Mouse (Mus musculus) forebrain, embryonic 16.5 days (tissue): ENCODE measurements around the gene Shank3. TPM values are rescaled to one million over a fixed set of nuclear protein-coding genes. Genes with fewer than 3 reads are reported as not detected.

Experiments used
- ATAC-seq: fragments of 200-750 bp; cut with Nextera tagmentation; 2 replicates; pipeline ENCODE4 v1.8.0; 2017; ENCODE audit warnings: mild to moderate bottlenecking, moderate library complexity
- H3K27ac ChIP-seq: fragments of 300-500 bp; sonication (generic); 2 replicates; pipeline ENCODE4 v1.5.1; 2014; ENCODE audit warnings: low read length, control low read depth
- H3K27me3 ChIP-seq: fragments of 300-500 bp; sonication (generic); replicated peaks from 2 replicates; pipeline ENCODE4 v1.6.1; 2014; ENCODE audit warnings: low read length; ENCODE audit not compliant: control insufficient read depth, insufficient read depth
- H3K36me3 ChIP-seq: fragments of 300-500 bp; sonication (generic); 2 replicates; pipeline ENCODE4 v1.6.1; 2014; ENCODE audit not compliant: control insufficient read depth, insufficient read depth
- H3K4me1 ChIP-seq: fragments of 300-500 bp; sonication (generic); replicated peaks from 2 replicates; pipeline ENCODE4 v1.6.1; 2014; ENCODE audit warnings: low read length; ENCODE audit not compliant: control insufficient read depth, insufficient read depth
- H3K4me2 ChIP-seq: fragments of 300-500 bp; sonication (generic); 2 replicates; pipeline ENCODE4 v1.6.1; 2014; ENCODE audit warnings: mild to moderate bottlenecking, low read length, control low read depth
- H3K4me3 ChIP-seq: fragments of 300-500 bp; sonication (generic); replicated peaks from 2 replicates; pipeline ENCODE4 v1.5.1; 2014; ENCODE audit warnings: mild to moderate bottlenecking, low read length, control low read depth
- H3K9ac ChIP-seq: fragments of 300-500 bp; sonication (generic); replicated peaks from 2 replicates; pipeline ENCODE4 v1.6.1; 2014; ENCODE audit warnings: low read depth, low read length, control low read depth
- H3K9me3 ChIP-seq: fragments of 300-500 bp; sonication (generic); 2 replicates; pipeline ENCODE4 v1.6.1; 2016; ENCODE audit warnings: low read length; ENCODE audit not compliant: control insufficient read depth
- WGBS: fragments of 180-500 bp; shearing (Covaris S2); extraction: QIAGEN DNeasy Blood & Tissue Kit; methylation state at CpG from one replicate; pipeline ENCODE4 v1.1.7; 2014; 5-methylcytosine and 5-hydroxymethylcytosine counted together
- polyA plus RNA-seq: library from polyadenylated mRNA; unstranded; fragments of >200 nt; fragmentation: Nextera tagmentation; extraction: Ambion mirVana; gene quantifications from 2 replicates; pipeline ENCODE4 v1.2.1, GENCODE M21; 2015

Shank3 gene
- polyA plus RNA-seq, 1 experiment from 2014 or later, result 14.1 TPM

DNA sequence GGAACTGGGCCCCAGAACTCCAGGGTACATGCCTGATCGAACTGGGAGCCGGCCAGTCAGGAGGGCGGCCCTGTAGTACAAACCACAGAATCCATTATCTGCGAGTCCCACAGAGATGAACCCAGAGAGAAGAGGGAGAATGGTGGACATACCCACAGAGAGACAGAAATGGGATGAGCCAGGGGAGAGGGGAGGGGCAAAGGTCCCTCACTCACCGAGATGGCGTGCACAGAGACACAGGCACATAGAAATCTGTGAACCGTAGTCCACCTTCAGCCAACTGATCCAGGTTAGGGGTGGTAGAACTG, 24.2 kb upstream of the Shank3 start:
- Histone ChIP-seq H3K27ac (no peak overlapping the region), H3K9ac (peak overlapping the region; percentile 66), H3K4me1 (peaks cover 15% of the 10 kb centered on the region), H3K27me3 (no peaks in the 10 kb centered on the region), H3K4me2 (peak overlapping the region; percentile 80), H3K36me3 (no peaks in the 10 kb centered on the region), H3K9me3 (no peaks in the 10 kb centered on the region), H3K4me3 (peak overlapping the region; percentile 56)
- WGBS, result 90% methylated on average over 7 of the region's 7 CpGs
- no peak for ATAC-seq

DNA sequence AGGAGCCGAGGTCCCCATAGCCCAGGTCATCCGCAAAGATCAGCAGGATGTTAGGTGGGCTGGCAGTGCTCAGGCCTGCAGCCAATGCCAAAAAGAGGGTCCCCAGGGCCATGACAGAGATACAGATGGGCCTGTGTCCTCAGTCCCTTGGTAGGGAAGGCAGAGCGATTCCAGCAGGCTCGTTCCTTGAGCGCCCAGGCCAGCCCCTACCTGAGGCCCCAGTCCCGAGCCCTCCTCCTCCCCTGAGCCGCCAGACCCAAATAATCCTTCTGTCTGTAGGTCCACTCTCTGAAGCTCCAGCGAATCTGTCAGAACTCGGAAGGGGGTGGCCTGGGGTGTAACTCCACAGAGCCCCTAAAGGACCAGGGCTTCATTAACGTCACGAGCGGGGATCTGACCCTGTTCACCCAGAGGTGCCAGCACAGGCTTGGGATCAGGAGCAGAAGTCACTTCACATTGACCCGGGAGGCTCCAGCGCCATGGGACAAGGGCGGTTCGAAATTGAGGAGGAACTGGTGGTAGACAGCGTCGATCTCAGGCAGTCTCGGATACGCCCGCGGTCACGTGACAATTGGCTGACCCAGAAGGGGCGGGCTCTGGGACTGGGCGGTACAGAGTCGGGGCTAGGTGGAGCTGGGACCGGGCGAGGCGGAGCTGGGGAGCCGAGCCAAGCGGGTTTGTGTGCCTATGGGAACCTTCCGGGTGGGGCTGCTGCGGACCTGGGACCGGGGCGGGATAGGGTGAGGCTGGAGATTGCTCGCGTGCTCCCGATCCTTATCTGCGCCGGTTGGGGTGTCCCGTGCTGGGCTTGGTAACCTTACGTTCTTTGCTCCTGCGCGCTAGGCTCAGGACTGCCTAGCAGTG, 23.6 kb upstream of the Shank3 start:
- peak overlapping the region; percentile 65 for H3K27ac ChIP-seq
- 7% methylated on average over 44 of the region's 44 CpGs for WGBS
- H3K4me3 ChIP-seq, result peak overlapping the region; percentile 56
- H3K9me3 ChIP-seq, result no peaks in the 10 kb centered on the region
- peak overlapping the region; percentile 80 for H3K4me2 ChIP-seq
- no peaks in the 10 kb centered on the region for H3K36me3 ChIP-seq
- peaks cover 15% of the 10 kb centered on the region for H3K4me1 ChIP-seq
- H3K27me3 ChIP-seq, result no peaks in the 10 kb centered on the region
- peak; percentile 97 for ATAC-seq
- H3K9ac ChIP-seq, result peak overlapping the region; percentile 66

DNA sequence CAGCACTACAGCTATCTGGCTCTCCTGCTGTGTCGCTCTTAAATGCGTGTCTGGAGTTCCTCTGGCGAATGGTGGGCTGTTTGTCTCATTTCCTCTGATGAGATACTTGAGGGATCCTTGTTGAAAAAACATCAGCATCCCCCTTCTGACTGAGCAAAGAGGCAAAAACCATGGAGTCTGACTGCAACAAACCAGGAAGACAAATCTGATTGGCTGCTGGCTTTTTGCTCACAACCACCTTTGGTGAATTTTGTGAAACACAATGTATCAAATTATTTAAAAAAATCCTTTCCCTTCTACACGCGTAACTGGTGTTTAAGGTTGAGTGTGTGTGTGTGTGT, 23.0 kb upstream of the Shank3 start:
- peak overlapping the region; percentile 56 for H3K4me3 ChIP-seq
- H3K27me3 ChIP-seq, result no peaks in the 10 kb centered on the region
- H3K36me3 ChIP-seq, result no peaks in the 10 kb centered on the region
- H3K9ac ChIP-seq, result peak overlapping the region; percentile 66
- H3K9me3 ChIP-seq, result no peaks in the 10 kb centered on the region
- WGBS, result 4% methylated on average over 5 of the region's 5 CpGs
- peaks cover 15% of the 10 kb centered on the region for H3K4me1 ChIP-seq
- no peak for ATAC-seq
- peak overlapping the region; percentile 80 for H3K4me2 ChIP-seq
- peak overlapping the region; percentile 65 for H3K27ac ChIP-seq

DNA sequence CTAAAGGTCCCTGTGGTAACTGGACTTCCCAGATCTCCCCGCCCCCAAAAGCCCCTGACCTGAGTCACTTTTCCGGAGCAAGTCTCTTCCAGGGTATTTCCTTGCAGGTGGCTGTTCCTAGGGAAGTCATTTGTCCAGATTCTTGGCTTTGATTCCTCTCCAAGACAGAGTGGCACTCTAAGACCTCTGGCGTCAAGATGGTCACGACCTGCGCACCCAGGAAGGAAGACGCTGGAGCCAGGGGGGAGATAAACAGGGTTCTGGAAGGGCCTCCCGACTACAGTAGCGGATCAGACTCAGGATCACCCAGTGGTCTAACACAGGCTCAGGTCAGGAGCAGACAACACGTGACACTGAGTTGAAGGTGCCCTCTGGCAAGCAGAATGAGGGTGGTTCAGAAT, 22.3 kb upstream of the Shank3 start, which contains the start of gene Arsa:
Gene Arsa, minus strand, starts transcription at position 335 of the 401 bp plus-strand sequence.
- H3K27ac ChIP-seq, result peak within 1 kb of the TSS; percentile 65
- no peak for ATAC-seq
- 30% methylated on average over 9 of the region's 9 CpGs for WGBS

DNA sequence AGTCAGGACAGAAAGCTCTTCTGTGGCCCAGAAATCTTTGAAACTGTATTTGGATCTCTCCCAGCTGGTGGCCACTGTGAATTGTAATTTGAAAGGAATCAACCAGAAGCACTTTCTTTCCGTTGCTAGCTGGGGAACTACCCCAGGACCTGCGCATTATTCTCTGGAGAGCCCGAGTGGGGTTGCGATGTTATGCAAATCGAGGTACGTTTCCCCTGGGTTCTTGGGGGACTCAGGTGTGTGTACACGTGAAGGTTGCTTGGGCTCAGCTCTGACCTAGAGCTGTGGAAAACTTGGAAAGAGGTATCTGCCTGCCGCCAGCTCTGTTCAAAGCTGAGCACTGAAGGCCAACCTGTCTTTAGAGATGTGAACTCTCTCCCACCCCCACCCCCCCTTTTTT, 21.6 kb upstream of the Shank3 start:
- H3K4me1 ChIP-seq, result peaks cover 15% of the 10 kb centered on the region
- H3K27ac ChIP-seq, result no peak overlapping the region
- WGBS, result 50% methylated on average over 8 of the region's 8 CpGs
- no peaks in the 10 kb centered on the region for H3K36me3 ChIP-seq
- no peak overlapping the region for H3K4me3 ChIP-seq
- no peaks in the 10 kb centered on the region for H3K9me3 ChIP-seq
- no peak overlapping the region for H3K9ac ChIP-seq
- H3K4me2 ChIP-seq, result no peak overlapping the region
- ATAC-seq, result no peak
- H3K27me3 ChIP-seq, result no peaks in the 10 kb centered on the region

More for the DNA sequence above, 22.3 kb upstream of the Shank3 start, which contains the start of gene Arsa:
- no peaks in the 10 kb centered on the region for H3K9me3 ChIP-seq
- peak within 1 kb of the TSS; percentile 80 for H3K4me2 ChIP-seq
- H3K4me3 ChIP-seq, result peak within 1 kb of the TSS; percentile 56
- no peaks in the 10 kb centered on the region for H3K27me3 ChIP-seq
- no peaks in the 10 kb centered on the region for H3K36me3 ChIP-seq
- H3K4me1 ChIP-seq, result peaks cover 15% of the 10 kb centered on the region
- peak within 1 kb of the TSS; percentile 66 for H3K9ac ChIP-seq

DNA sequence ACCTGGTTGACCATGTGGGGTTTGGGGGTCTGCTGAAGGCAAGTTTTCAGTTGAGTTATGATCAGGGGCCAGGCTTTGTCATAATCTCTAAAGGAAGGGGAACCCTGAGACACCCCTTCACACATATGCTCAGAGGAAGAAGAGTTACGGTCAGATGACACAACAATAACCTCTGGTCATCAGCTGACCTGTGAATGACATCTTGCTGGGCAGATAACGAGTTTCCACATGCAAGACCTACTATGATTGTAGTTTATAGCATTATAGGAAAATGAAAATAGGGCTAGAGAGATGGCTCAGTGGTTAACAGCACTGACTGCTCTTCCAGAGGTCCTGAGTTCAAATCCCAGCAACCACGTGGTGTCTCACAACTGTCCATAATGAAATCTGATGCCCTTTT, 20.8 kb upstream of the Shank3 start:
- 87% methylated on average over 3 of the region's 3 CpGs for whole genome bisulfite sequencing
- peaks cover 15% of the 10 kb centered on the region for H3K4me1 ChIP-seq
- no peak for ATAC-seq
- H3K36me3 ChIP-seq, result no peaks in the 10 kb centered on the region
- no peak overlapping the region for H3K9ac ChIP-seq
- no peaks in the 10 kb centered on the region for H3K27me3 ChIP-seq
- H3K27ac ChIP-seq, result no peak overlapping the region
- H3K4me2 ChIP-seq, result no peak overlapping the region
- H3K9me3 ChIP-seq, result no peaks in the 10 kb centered on the region
- no peak overlapping the region for H3K4me3 ChIP-seq

DNA sequence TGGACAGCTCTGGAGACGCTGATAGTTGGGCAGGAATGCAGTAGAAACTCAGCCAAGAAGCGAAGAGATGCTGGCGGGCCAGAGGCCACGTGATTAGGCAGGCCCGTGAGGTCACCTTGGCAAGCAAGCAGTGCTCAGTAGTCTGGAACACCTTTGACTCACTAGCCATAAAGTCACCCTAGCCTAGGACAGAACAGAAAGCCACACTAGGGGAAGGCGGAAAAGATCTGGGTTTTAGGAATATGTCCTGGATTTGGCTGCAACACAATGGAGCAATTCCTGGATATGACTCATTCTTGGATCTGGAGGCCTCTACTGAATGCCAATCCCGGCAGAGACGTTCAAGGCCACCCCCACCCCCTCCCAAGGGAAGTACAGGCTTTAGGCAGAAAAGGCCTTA, 18.8 kb upstream of the Shank3 start:
- ATAC-seq, result no peak
- Histone ChIP-seq H3K4me2 (no peak overlapping the region), H3K9me3 (no peaks in the 10 kb centered on the region), H3K27me3 (no peaks in the 10 kb centered on the region), H3K36me3 (no peaks in the 10 kb centered on the region), H3K4me1 (peaks cover 7% of the 10 kb centered on the region), H3K9ac (no peak overlapping the region), H3K4me3 (no peak overlapping the region), H3K27ac (no peak overlapping the region)
- 75% methylated on average over 8 of the region's 8 CpGs for WGBS

DNA sequence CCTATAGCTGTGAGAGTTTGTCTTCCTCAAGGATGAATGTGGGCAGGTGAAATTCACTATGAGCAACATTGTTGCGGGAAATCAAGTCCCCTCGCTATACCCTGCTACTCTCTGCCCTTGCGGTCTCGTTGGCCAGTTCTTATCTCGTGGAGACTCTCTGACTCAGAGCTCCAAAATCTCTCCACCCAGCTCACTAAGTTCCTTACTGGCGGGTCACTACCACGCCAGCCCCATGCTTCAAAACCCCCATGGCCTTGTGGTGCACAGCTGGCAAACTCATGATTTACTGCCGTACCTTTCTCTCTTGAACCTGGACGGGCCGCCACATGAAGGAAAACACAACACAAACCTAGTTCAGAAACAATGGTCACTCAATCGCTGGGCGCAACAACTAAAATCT, 11.2 kb upstream of the Shank3 start:
- WGBS, result 85% methylated on average over 12 of the region's 12 CpGs
- no peak for ATAC-seq
- Histone ChIP-seq H3K4me2 (no peak overlapping the region), H3K9ac (no peak overlapping the region), H3K4me3 (no peak overlapping the region), H3K27ac (no peak overlapping the region), H3K27me3 (no peaks in the 10 kb centered on the region), H3K9me3 (peaks cover 4% of the 10 kb centered on the region; the same call in 1 of the 2 replicates), H3K36me3 (no peaks in the 10 kb centered on the region), H3K4me1 (no peaks in the 10 kb centered on the region)

DNA sequence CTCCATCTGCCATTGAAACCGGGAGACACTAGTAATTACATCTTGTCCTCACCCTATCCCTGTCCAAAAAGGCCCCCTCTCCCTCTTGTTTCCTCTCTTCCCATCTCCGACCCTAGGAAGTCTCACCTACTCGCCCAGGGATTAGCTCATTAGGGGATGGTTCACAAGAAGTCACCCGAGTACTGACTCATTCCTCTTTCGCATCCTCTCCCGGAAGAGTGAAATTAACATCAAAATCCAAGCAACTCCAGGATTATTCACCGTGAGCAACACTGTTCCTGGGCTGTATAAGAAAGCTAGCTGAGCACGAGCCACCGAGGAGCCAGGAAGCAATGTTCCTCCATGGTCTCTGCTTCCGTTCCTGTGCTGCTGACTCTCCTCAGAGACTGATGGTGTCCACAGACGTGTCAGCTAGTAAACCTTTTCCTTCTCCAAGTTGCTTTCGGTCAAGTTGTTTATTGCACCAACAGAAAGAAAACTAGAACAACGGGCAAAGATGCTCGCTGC, 10.8 kb upstream of the Shank3 start:
- H3K9ac ChIP-seq, result no peak overlapping the region
- H3K36me3 ChIP-seq, result no peaks in the 10 kb centered on the region
- H3K4me1 ChIP-seq, result no peaks in the 10 kb centered on the region
- peaks cover 4% of the 10 kb centered on the region; the same call in 1 of the 2 replicates for H3K9me3 ChIP-seq
- no peaks in the 10 kb centered on the region for H3K27me3 ChIP-seq
- no peak overlapping the region for H3K27ac ChIP-seq
- no peak overlapping the region for H3K4me2 ChIP-seq
- 63% methylated on average over 14 of the region's 14 CpGs for WGBS
- H3K4me3 ChIP-seq, result no peak overlapping the region
- ATAC-seq, result no peak
